Mouse (Mus musculus): ENCODE results near the gene Wipi2. TPM values are rescaled to one million over a fixed set of nuclear protein-coding genes. Genes with fewer than 3 reads are reported as not detected.

The Wipi2 gene
- polyA plus RNA-seq, 1 experiment from 2014 or later = 46.0 TPM

- no peaks in the 10 kb centered on the region for H3K9me3 ChIP-seq (ENCODE audit: control insufficient read depth, low read length)
- H3K4me3 ChIP-seq (replicated peaks; ENCODE audit: low read length) = no peak overlapping the region
- no peak overlapping the region for H3K27ac ChIP-seq
- H3K36me3 ChIP-seq (replicated peaks; ENCODE audit: control insufficient read depth, insufficient read depth) = no peaks in the 10 kb centered on the region
- 7% methylated on average over 12 of the region's 12 CpGs for WGBS
- peaks cover 9% of the 10 kb centered on the region for H3K4me1 ChIP-seq (replicated peaks; ENCODE audit: control insufficient read depth, insufficient read depth, low read length)
- H3K27me3 ChIP-seq (ENCODE audit: control insufficient read depth, insufficient read depth, low read length) = no peaks in the 10 kb centered on the region
- peak; percentile 59 for DNase-seq (ENCODE audit: low spot score)
- no peak for ATAC-seq (ENCODE audit: low FRiP score)
- H3K9ac ChIP-seq = no peak overlapping the region
- H3K4me2 ChIP-seq (replicated peaks) = no peak overlapping the region
These were observed 67.3 kb downstream of the Wipi2 start for GRCm38 (mm10) chr5:142694627-142695340.

DNA sequence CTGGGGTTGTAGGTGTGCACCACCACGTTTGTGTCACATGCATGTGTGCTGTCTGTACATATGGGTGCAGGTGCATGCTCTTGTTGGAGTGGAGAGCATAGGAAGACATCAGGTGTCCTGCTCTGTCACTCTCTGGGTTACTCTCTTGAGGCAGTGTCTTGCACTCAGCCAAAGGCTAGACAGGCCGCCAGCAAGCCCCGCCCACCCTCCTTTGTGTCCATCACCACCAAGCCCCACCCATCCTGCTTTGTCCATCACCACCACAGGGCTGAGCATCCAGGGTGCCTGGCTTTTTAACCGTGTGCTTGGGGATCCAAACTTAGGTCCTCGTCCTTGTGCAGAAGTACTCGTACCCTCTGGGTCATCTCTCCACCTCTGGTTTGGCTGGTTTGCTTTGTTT lies 68.8 kb downstream of the Wipi2 start:
- no peak overlapping the region for H3K4me2 ChIP-seq (replicated peaks)
- ATAC-seq (ENCODE audit: low FRiP score) = no peak
- no peak overlapping the region for H3K4me3 ChIP-seq (replicated peaks; ENCODE audit: low read length)
- H3K4me1 ChIP-seq (replicated peaks; ENCODE audit: control insufficient read depth, insufficient read depth, low read length) = peaks cover 9% of the 10 kb centered on the region
- no peak overlapping the region for H3K27ac ChIP-seq
- WGBS = 27% methylated on average over 6 of the region's 6 CpGs
- DNase-seq (ENCODE audit: low spot score) = no peak
- H3K27me3 ChIP-seq (ENCODE audit: control insufficient read depth, insufficient read depth, low read length) = 0 out of 2 replicates have a peak, but pooled peaks cover 8% of the 10 kb centered on the region
- no peaks in the 10 kb centered on the region for H3K9me3 ChIP-seq (ENCODE audit: control insufficient read depth, low read length)
- H3K36me3 ChIP-seq (replicated peaks; ENCODE audit: control insufficient read depth, insufficient read depth) = no peaks in the 10 kb centered on the region
- H3K9ac ChIP-seq = no peak overlapping the region

DNA sequence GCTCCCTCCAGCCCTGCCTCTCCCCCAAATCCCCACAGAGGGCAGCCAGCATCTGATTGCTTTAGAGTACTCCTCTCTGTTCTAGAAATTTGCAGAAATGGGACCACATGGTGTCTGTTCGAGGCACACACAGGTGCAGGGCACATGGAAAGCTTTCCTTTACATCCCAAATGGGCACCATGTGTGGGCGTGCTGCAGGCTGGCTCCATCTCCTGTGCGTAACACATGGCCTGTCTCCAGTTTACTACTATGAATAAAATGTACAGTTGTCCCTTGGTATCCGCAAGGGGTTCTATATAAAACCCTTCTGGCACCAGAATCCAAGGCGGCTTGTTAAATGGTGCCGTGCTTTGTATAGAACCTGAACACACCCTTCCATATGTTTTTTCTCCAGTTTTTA lies 69.4 kb downstream of the Wipi2 start:
- no peak overlapping the region for H3K27ac ChIP-seq
- H3K4me3 ChIP-seq (replicated peaks; ENCODE audit: low read length) = no peak overlapping the region
- 81% methylated on average over 6 of the region's 6 CpGs for WGBS
- no peaks in the 10 kb centered on the region for H3K9me3 ChIP-seq (ENCODE audit: control insufficient read depth, low read length)
- no peak overlapping the region for H3K4me2 ChIP-seq (replicated peaks)
- no peak for ATAC-seq (ENCODE audit: low FRiP score)
- H3K4me1 ChIP-seq (replicated peaks; ENCODE audit: control insufficient read depth, insufficient read depth, low read length) = peaks cover 9% of the 10 kb centered on the region
- H3K9ac ChIP-seq = no peak overlapping the region
- no peaks in the 10 kb centered on the region for H3K36me3 ChIP-seq (replicated peaks; ENCODE audit: control insufficient read depth, insufficient read depth)
- DNase-seq (ENCODE audit: low spot score) = no peak
- H3K27me3 ChIP-seq (ENCODE audit: control insufficient read depth, insufficient read depth, low read length) = 0 out of 2 replicates have a peak, but pooled peaks cover 8% of the 10 kb centered on the region

GRCm38 (mm10) chr5:142697742-142698141 lies 70.2 kb downstream of the Wipi2 start:
- 0 out of 2 replicates have a peak, but pooled peaks cover 8% of the 10 kb centered on the region for H3K27me3 ChIP-seq (ENCODE audit: control insufficient read depth, insufficient read depth, low read length)
- no peaks in the 10 kb centered on the region for H3K36me3 ChIP-seq (replicated peaks; ENCODE audit: control insufficient read depth, insufficient read depth)
- ATAC-seq (ENCODE audit: low FRiP score) = no peak
- H3K4me3 ChIP-seq (replicated peaks; ENCODE audit: low read length) = no peak overlapping the region
- peaks cover 9% of the 10 kb centered on the region for H3K4me1 ChIP-seq (replicated peaks; ENCODE audit: control insufficient read depth, insufficient read depth, low read length)
- H3K27ac ChIP-seq = no peak overlapping the region
- 70% methylated on average over 2 of the region's 2 CpGs for WGBS
- H3K9me3 ChIP-seq (ENCODE audit: control insufficient read depth, low read length) = no peaks in the 10 kb centered on the region
- DNase-seq (ENCODE audit: low spot score) = no peak
- H3K9ac ChIP-seq = no peak overlapping the region
- no peak overlapping the region for H3K4me2 ChIP-seq (replicated peaks)

GRCm38 (mm10) chr5:142700842-142701589 lies 73.5 kb downstream of the Wipi2 start:
- H3K4me1 ChIP-seq (replicated peaks; ENCODE audit: control insufficient read depth, insufficient read depth, low read length) = peaks cover 12% of the 10 kb centered on the region
- H3K4me2 ChIP-seq (replicated peaks) = peak overlapping the region; percentile 80
- 12% methylated on average over 15 of the region's 15 CpGs for WGBS
- H3K4me3 ChIP-seq (replicated peaks; ENCODE audit: low read length) = peak overlapping the region; percentile 46
- no peak for DNase-seq (ENCODE audit: low spot score)
- peaks cover 9% of the 10 kb centered on the region for H3K36me3 ChIP-seq (replicated peaks; ENCODE audit: control insufficient read depth, insufficient read depth)
- H3K9me3 ChIP-seq (ENCODE audit: control insufficient read depth, low read length) = no peaks in the 10 kb centered on the region
- 0 out of 2 replicates have a peak, but pooled peaks cover 8% of the 10 kb centered on the region for H3K27me3 ChIP-seq (ENCODE audit: control insufficient read depth, insufficient read depth, low read length)
- no peak overlapping the region for H3K9ac ChIP-seq
- no peak overlapping the region for H3K27ac ChIP-seq
- ATAC-seq (ENCODE audit: low FRiP score) = peak; percentile 18; the same call in 1 of the 2 replicates

GRCm38 (mm10) chr5:142701651-142702510 lies 74.4 kb downstream of the Wipi2 start:
- H3K4me1 ChIP-seq (replicated peaks; ENCODE audit: control insufficient read depth, insufficient read depth, low read length) = peaks cover 12% of the 10 kb centered on the region
- peaks cover 13% of the 10 kb centered on the region for H3K36me3 ChIP-seq (replicated peaks; ENCODE audit: control insufficient read depth, insufficient read depth)
- H3K27ac ChIP-seq = no peak overlapping the region
- DNase-seq (ENCODE audit: low spot score) (peak; percentile 87), ATAC-seq (ENCODE audit: low FRiP score) (peak; percentile 81)
- no peaks in the 10 kb centered on the region for H3K9me3 ChIP-seq (ENCODE audit: control insufficient read depth, low read length)
- WGBS = under 1% methylated on average over 61 of the region's 72 CpGs
- H3K4me3 ChIP-seq (replicated peaks; ENCODE audit: low read length) = peak overlapping the region; percentile 46
- 0 out of 2 replicates have a peak, but pooled peaks cover 8% of the 10 kb centered on the region for H3K27me3 ChIP-seq (ENCODE audit: control insufficient read depth, insufficient read depth, low read length)
- H3K9ac ChIP-seq = peak overlapping the region; percentile 78
- peak overlapping the region; percentile 80 for H3K4me2 ChIP-seq (replicated peaks)

DNA sequence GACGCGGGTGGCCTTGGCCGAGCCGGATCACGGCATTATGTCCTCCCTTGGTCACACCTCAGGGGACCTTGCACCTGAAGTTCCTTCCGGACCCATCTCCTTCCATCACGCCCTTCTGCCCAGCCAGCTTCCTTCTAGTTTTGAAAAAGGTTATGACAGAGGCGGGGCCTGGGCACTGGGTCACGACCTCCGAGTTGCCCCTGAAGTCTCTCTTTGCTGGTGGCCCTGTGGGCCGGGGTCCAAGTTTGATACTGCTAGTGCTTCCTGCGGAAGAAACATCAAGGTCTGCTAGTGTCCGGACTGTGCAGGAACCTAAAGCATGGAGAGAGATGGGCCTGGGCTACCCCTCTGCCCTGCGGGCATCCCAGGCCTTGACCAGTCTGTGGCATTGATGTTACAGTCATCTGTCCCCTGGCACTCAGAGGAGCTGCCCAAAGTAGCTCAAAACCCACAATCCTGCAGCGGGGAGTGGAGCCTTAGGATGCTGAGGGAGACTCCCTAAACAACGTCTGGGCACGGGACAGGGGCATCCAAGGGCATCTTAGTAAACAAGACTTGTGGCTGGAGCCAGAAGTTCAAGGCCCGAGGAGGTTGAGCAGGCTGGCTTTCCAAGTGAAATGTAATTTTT lies 75.1 kb downstream of the Wipi2 start:
- no peak for ATAC-seq (ENCODE audit: low FRiP score)

GRCm38 (mm10) chr5:142703569-142703968 lies 76.1 kb downstream of the Wipi2 start:
- Histone ChIP-seq H3K36me3 (replicated peaks; ENCODE audit: control insufficient read depth, insufficient read depth) (peaks cover 24% of the 10 kb centered on the region), H3K27me3 (ENCODE audit: control insufficient read depth, insufficient read depth, low read length) (0 out of 2 replicates have a peak, but pooled peaks cover 8% of the 10 kb centered on the region), H3K9me3 (ENCODE audit: control insufficient read depth, low read length) (no peaks in the 10 kb centered on the region), H3K4me3 (replicated peaks; ENCODE audit: low read length) (peak overlapping the region; percentile 46), H3K4me2 (replicated peaks) (peak overlapping the region; percentile 80), H3K4me1 (replicated peaks; ENCODE audit: control insufficient read depth, insufficient read depth, low read length) (peaks cover 12% of the 10 kb centered on the region), H3K27ac (no peak overlapping the region), H3K9ac (peak overlapping the region; percentile 78)
- WGBS = 66% methylated on average over 10 of the region's 10 CpGs
- no peak for ATAC-seq (ENCODE audit: low FRiP score)
- peak; percentile 52 for DNase-seq (ENCODE audit: low spot score)

More for the DNA sequence above, 75.1 kb downstream of the Wipi2 start:
- 19% methylated on average over 18 of the region's 18 CpGs for WGBS
- peak overlapping the region; percentile 46 for H3K4me3 ChIP-seq (replicated peaks; ENCODE audit: low read length)
- H3K36me3 ChIP-seq (replicated peaks; ENCODE audit: control insufficient read depth, insufficient read depth) = peaks cover 14% of the 10 kb centered on the region
- H3K9ac ChIP-seq = peak overlapping the region; percentile 78
- H3K4me1 ChIP-seq (replicated peaks; ENCODE audit: control insufficient read depth, insufficient read depth, low read length) = peaks cover 12% of the 10 kb centered on the region
- no peak for DNase-seq (ENCODE audit: low spot score)
- H3K27ac ChIP-seq = no peak overlapping the region
- H3K9me3 ChIP-seq (ENCODE audit: control insufficient read depth, low read length) = no peaks in the 10 kb centered on the region
- peak overlapping the region; percentile 80 for H3K4me2 ChIP-seq (replicated peaks)
- H3K27me3 ChIP-seq (ENCODE audit: control insufficient read depth, insufficient read depth, low read length) = 0 out of 2 replicates have a peak, but pooled peaks cover 8% of the 10 kb centered on the region

All from hindbrain, embryonic 14.5 days (tissue).